Mouse (Mus musculus): ENCODE data around the gene Stn1. TPM values are rescaled to one million over a fixed set of nuclear protein-coding genes. Genes with fewer than 3 reads are reported as not detected.

The Stn1 gene
- polyA plus RNA-seq, 2 experiments: 39.1 to 53.6 TPM

- H3K9ac ChIP-seq (ENCODE audit: low read depth, low read length, severe bottlenecking): no peak overlapping the region
- H3K4me1 ChIP-seq (ENCODE audit: control insufficient read depth, insufficient read depth, low read length): peaks cover 6% of the 10 kb centered on the region; the same call in 1 of the 2 replicates
- H3K36me3 ChIP-seq (ENCODE audit: control insufficient read depth, insufficient read depth, low read length): no peaks in the 10 kb centered on the region
- no peaks in the 10 kb centered on the region for H3K9me3 ChIP-seq (ENCODE audit: control insufficient read depth, low read length)
- ATAC-seq (ENCODE audit: low FRiP score, low read depth) (no peak), DNase-seq (ENCODE audit: low spot score) (no peak)
- no peak overlapping the region for H3K27ac ChIP-seq (replicated peaks; ENCODE audit: low read depth, low read length)
- H3K4me2 ChIP-seq (replicated peaks; ENCODE audit: low read depth, low read length, severe bottlenecking): no peak overlapping the region; the same call in 1 of the 2 replicates
- no peak overlapping the region for H3K4me3 ChIP-seq (replicated peaks; ENCODE audit: low read length)
- TF ChIP-seq POLR2A (IDR thresholded peaks at IDR 0.05; ENCODE audit: borderline replicate concordance, extremely low read depth, insufficient read depth, insufficient read length): no peak
- H3K27me3 ChIP-seq (ENCODE audit: control insufficient read depth, insufficient read depth, low read length): no peaks in the 10 kb centered on the region
- 28% methylated on average over 4 of the region's 4 CpGs for WGBS
Observed at GRCm38 (mm10) chr19:47488250-47488649, 49.1 kb downstream of the Stn1 start.

- no peak overlapping the region for H3K27ac ChIP-seq (replicated peaks; ENCODE audit: low read depth, low read length)
- TF ChIP-seq POLR2A (IDR thresholded peaks at IDR 0.05; ENCODE audit: borderline replicate concordance, extremely low read depth, insufficient read depth, insufficient read length): no peak
- ATAC-seq (ENCODE audit: low FRiP score, low read depth) (no peak), DNase-seq (ENCODE audit: low spot score) (no peak)
- no peak overlapping the region for H3K4me2 ChIP-seq (replicated peaks; ENCODE audit: low read depth, low read length, severe bottlenecking)
- peaks cover 6% of the 10 kb centered on the region; the same call in 1 of the 2 replicates for H3K4me1 ChIP-seq (ENCODE audit: control insufficient read depth, insufficient read depth, low read length)
- H3K36me3 ChIP-seq (ENCODE audit: control insufficient read depth, insufficient read depth, low read length): no peaks in the 10 kb centered on the region
- H3K27me3 ChIP-seq (ENCODE audit: control insufficient read depth, insufficient read depth, low read length): no peaks in the 10 kb centered on the region
- H3K4me3 ChIP-seq (replicated peaks; ENCODE audit: low read length): no peak overlapping the region
- no peaks in the 10 kb centered on the region for H3K9me3 ChIP-seq (ENCODE audit: control insufficient read depth, low read length)
- 84% methylated on average over 9 of the region's 9 CpGs for WGBS
- no peak overlapping the region for H3K9ac ChIP-seq (ENCODE audit: low read depth, low read length, severe bottlenecking)
Observed at GRCm38 (mm10) chr19:47487572-47487971, 49.7 kb downstream of the Stn1 start.

- 0 out of 2 replicates have a peak overlapping the region, but pooled peaks have one; percentile 7 for H3K4me2 ChIP-seq (replicated peaks; ENCODE audit: low read depth, low read length, severe bottlenecking)
- peaks cover 6% of the 10 kb centered on the region; the same call in 1 of the 2 replicates for H3K4me1 ChIP-seq (ENCODE audit: control insufficient read depth, insufficient read depth, low read length)
- H3K4me3 ChIP-seq (replicated peaks; ENCODE audit: low read length): no peak overlapping the region
- 0 out of 2 replicates have a peak, but pooled peaks have one; percentile 47 for ATAC-seq (ENCODE audit: low FRiP score, low read depth)
- WGBS: 31% methylated on average over 9 of the region's 9 CpGs
- no peak overlapping the region for H3K27ac ChIP-seq (replicated peaks; ENCODE audit: low read depth, low read length)
- no peaks in the 10 kb centered on the region for H3K36me3 ChIP-seq (ENCODE audit: control insufficient read depth, insufficient read depth, low read length)
- H3K27me3 ChIP-seq (ENCODE audit: control insufficient read depth, insufficient read depth, low read length): no peaks in the 10 kb centered on the region
- DNase-seq (ENCODE audit: low spot score): peak; percentile 46
- H3K9me3 ChIP-seq (ENCODE audit: control insufficient read depth, low read length): no peaks in the 10 kb centered on the region
- H3K9ac ChIP-seq (ENCODE audit: low read depth, low read length, severe bottlenecking): no peak overlapping the region
- TF ChIP-seq POLR2A (IDR thresholded peaks at IDR 0.05; ENCODE audit: borderline replicate concordance, extremely low read depth, insufficient read depth, insufficient read length): no peak
Observed at GRCm38 (mm10) chr19:47485997-47486566, 51.2 kb downstream of the Stn1 start.

DNA sequence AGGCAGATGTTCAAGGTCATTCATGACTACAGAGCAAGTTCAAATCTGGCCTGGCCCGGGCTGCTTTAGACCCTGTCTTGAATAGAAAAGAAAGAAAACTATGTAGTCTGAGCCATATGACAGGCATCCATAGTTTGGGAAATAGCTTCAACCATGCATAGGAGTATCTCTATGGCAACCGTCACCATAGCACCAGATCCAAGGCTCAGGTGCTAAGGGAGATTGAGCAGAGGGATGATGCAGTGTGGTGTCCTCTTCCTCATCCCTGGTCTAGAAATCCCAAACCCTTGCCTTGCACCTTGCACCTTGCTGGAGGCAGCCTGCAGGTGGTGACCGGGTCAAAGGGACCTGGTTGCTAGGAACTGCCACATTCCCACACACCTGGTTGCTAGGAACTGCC is 53.2 kb downstream of the Stn1 start:
- no peak overlapping the region for H3K4me3 ChIP-seq (replicated peaks; ENCODE audit: low read length)
- ATAC-seq (ENCODE audit: low FRiP score, low read depth) (no peak), DNase-seq (ENCODE audit: low spot score) (no peak)
- no peak for TF ChIP-seq POLR2A (IDR thresholded peaks at IDR 0.05; ENCODE audit: borderline replicate concordance, extremely low read depth, insufficient read depth, insufficient read length)
- H3K9me3 ChIP-seq (ENCODE audit: control insufficient read depth, low read length): no peaks in the 10 kb centered on the region
- no peak overlapping the region for H3K27ac ChIP-seq (replicated peaks; ENCODE audit: low read depth, low read length)
- no peaks in the 10 kb centered on the region for H3K36me3 ChIP-seq (ENCODE audit: control insufficient read depth, insufficient read depth, low read length)
- H3K27me3 ChIP-seq (ENCODE audit: control insufficient read depth, insufficient read depth, low read length): no peaks in the 10 kb centered on the region
- H3K4me1 ChIP-seq (ENCODE audit: control insufficient read depth, insufficient read depth, low read length): peaks cover 6% of the 10 kb centered on the region; the same call in 1 of the 2 replicates
- no peak overlapping the region for H3K4me2 ChIP-seq (replicated peaks; ENCODE audit: low read depth, low read length, severe bottlenecking)
- 82% methylated on average over 3 of the region's 3 CpGs for WGBS
- H3K9ac ChIP-seq (ENCODE audit: low read depth, low read length, severe bottlenecking): no peak overlapping the region

DNA sequence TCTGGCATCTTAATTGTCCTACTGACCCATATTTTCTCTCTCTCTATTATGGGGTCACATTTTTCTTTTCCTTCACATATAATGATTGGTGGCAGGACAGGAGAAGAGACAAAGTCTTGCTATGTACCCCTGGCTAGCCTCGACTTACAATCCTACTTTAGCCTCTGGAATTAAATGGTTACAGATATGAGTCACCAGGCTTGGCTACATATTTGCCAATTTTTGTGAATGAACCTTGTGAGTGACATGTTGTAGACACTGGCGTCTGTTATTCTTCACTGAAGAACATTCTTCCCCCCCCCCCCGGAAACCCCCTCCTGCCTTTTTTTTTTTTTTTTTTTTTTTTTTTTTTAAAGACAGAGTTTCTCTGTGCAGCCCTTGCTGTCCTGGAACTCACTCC is 54.0 kb downstream of the Stn1 start:
- 71% methylated on average over 3 of the region's 3 CpGs for WGBS
- H3K4me2 ChIP-seq (replicated peaks; ENCODE audit: low read depth, low read length, severe bottlenecking): no peak overlapping the region
- no peak overlapping the region for H3K27ac ChIP-seq (replicated peaks; ENCODE audit: low read depth, low read length)
- no peak for TF ChIP-seq POLR2A (IDR thresholded peaks at IDR 0.05; ENCODE audit: borderline replicate concordance, extremely low read depth, insufficient read depth, insufficient read length)
- no peak for DNase-seq (ENCODE audit: low spot score)
- H3K4me3 ChIP-seq (replicated peaks; ENCODE audit: low read length): no peak overlapping the region
- no peaks in the 10 kb centered on the region for H3K9me3 ChIP-seq (ENCODE audit: control insufficient read depth, low read length)
- H3K9ac ChIP-seq (ENCODE audit: low read depth, low read length, severe bottlenecking): no peak overlapping the region
- H3K27me3 ChIP-seq (ENCODE audit: control insufficient read depth, insufficient read depth, low read length): no peaks in the 10 kb centered on the region
- no peak for ATAC-seq (ENCODE audit: low FRiP score, low read depth)
- no peaks in the 10 kb centered on the region for H3K36me3 ChIP-seq (ENCODE audit: control insufficient read depth, insufficient read depth, low read length)
- H3K4me1 ChIP-seq (ENCODE audit: control insufficient read depth, insufficient read depth, low read length): peaks cover 6% of the 10 kb centered on the region; the same call in 1 of the 2 replicates
